Mouse (Mus musculus): Measurements from ENCODE around the gene Ccdc91. TPM values are rescaled to one million over a fixed set of nuclear protein-coding genes. Genes with fewer than 3 reads are reported as not detected.

The Ccdc91 gene
- polyA plus RNA-seq, 1 experiment, result 20.4 TPM

GRCm38 (mm10) chr6:147646401-147646968 lies 170.9 kb downstream of the Ccdc91 start:
- H3ac ChIP-seq (ENCODE audit: control insufficient read depth, insufficient read length, low read depth), result no peak overlapping the region
- H3K27me3 ChIP-seq (ENCODE audit: control insufficient read depth, insufficient read depth, insufficient read length), result no peaks in the 10 kb centered on the region
- no peaks in the 10 kb centered on the region for H3K79me3 ChIP-seq (ENCODE audit: low read depth)
- TF ChIP-seq MYOD1 (IDR thresholded peaks at IDR 0.05; ENCODE audit: control insufficient read depth, insufficient read length, low read depth) (no peak), FOSL1 (IDR thresholded peaks at IDR 0.05; ENCODE audit: insufficient read depth, low read length, poor library complexity, severe bottlenecking) (no peak), MAX (IDR thresholded peaks at IDR 0.05) (no peak), USF1 (IDR thresholded peaks at IDR 0.05; ENCODE audit: low read depth) (no peak), CEBPB (IDR thresholded peaks at IDR 0.05; ENCODE audit: low read depth) (no peak), MYOG (IDR thresholded peaks at IDR 0.05; ENCODE audit: control insufficient read depth, extremely low read depth, insufficient read length) (no peak), CTCF (IDR thresholded peaks at IDR 0.05; ENCODE audit: control insufficient read depth, insufficient read depth, insufficient read length) (no peak)
- no peaks in the 10 kb centered on the region for H3K36me3 ChIP-seq (ENCODE audit: control insufficient read depth, insufficient read depth)
- no peaks in the 10 kb centered on the region for H3K79me2 ChIP-seq (ENCODE audit: control insufficient read depth, insufficient read depth)
- no peak overlapping the region for H3K4me3 ChIP-seq (ENCODE audit: insufficient read depth, poor library complexity, severe bottlenecking)

GRCm38 (mm10) chr6:147658025-147658424 lies 182.4 kb downstream of the Ccdc91 start:
- no peaks in the 10 kb centered on the region for H3K27me3 ChIP-seq (ENCODE audit: control insufficient read depth, insufficient read depth, insufficient read length)
- H3K79me3 ChIP-seq (ENCODE audit: low read depth), result no peaks in the 10 kb centered on the region
- H3ac ChIP-seq (ENCODE audit: control insufficient read depth, insufficient read length, low read depth), result no peak overlapping the region
- H3K79me2 ChIP-seq (ENCODE audit: control insufficient read depth, insufficient read depth), result no peaks in the 10 kb centered on the region
- no peak overlapping the region for H3K4me3 ChIP-seq (ENCODE audit: insufficient read depth, poor library complexity, severe bottlenecking)
- TF ChIP-seq MYOD1 (IDR thresholded peaks at IDR 0.05; ENCODE audit: control insufficient read depth, insufficient read length, low read depth), result no peak
- TF ChIP-seq MAX (IDR thresholded peaks at IDR 0.05), result no peak
- no peak for TF ChIP-seq CTCF (IDR thresholded peaks at IDR 0.05; ENCODE audit: control insufficient read depth, insufficient read depth, insufficient read length)
- no peak for TF ChIP-seq FOSL1 (IDR thresholded peaks at IDR 0.05; ENCODE audit: insufficient read depth, low read length, poor library complexity, severe bottlenecking)
- TF ChIP-seq MYOG (IDR thresholded peaks at IDR 0.05; ENCODE audit: control insufficient read depth, extremely low read depth, insufficient read length), result no peak
- TF ChIP-seq USF1 (IDR thresholded peaks at IDR 0.05; ENCODE audit: low read depth), result no peak
- TF ChIP-seq CEBPB (IDR thresholded peaks at IDR 0.05; ENCODE audit: low read depth), result no peak
- H3K36me3 ChIP-seq (ENCODE audit: control insufficient read depth, insufficient read depth), result no peaks in the 10 kb centered on the region

- no peaks in the 10 kb centered on the region for H3K79me2 ChIP-seq (ENCODE audit: control insufficient read depth, insufficient read depth)
- H3K27me3 ChIP-seq (ENCODE audit: control insufficient read depth, insufficient read depth, insufficient read length), result no peaks in the 10 kb centered on the region
- H3K79me3 ChIP-seq (ENCODE audit: low read depth), result no peaks in the 10 kb centered on the region
- no peak for TF ChIP-seq CTCF (IDR thresholded peaks at IDR 0.05; ENCODE audit: control insufficient read depth, insufficient read depth, insufficient read length)
- no peak for TF ChIP-seq MYOD1 (IDR thresholded peaks at IDR 0.05; ENCODE audit: control insufficient read depth, insufficient read length, low read depth)
- no peak for TF ChIP-seq CEBPB (IDR thresholded peaks at IDR 0.05; ENCODE audit: low read depth)
- no peak for TF ChIP-seq FOSL1 (IDR thresholded peaks at IDR 0.05; ENCODE audit: insufficient read depth, low read length, poor library complexity, severe bottlenecking)
- no peak for TF ChIP-seq MYOG (IDR thresholded peaks at IDR 0.05; ENCODE audit: control insufficient read depth, extremely low read depth, insufficient read length)
- no peak for TF ChIP-seq USF1 (IDR thresholded peaks at IDR 0.05; ENCODE audit: low read depth)
- TF ChIP-seq MAX (IDR thresholded peaks at IDR 0.05), result no peak
- H3K36me3 ChIP-seq (ENCODE audit: control insufficient read depth, insufficient read depth), result no peaks in the 10 kb centered on the region
- H3K4me3 ChIP-seq (ENCODE audit: insufficient read depth, poor library complexity, severe bottlenecking), result no peak overlapping the region
- no peak overlapping the region for H3ac ChIP-seq (ENCODE audit: control insufficient read depth, insufficient read length, low read depth)
Measured at GRCm38 (mm10) chr6:147660718-147661117, 185.1 kb downstream of the Ccdc91 start.

GRCm38 (mm10) chr6:147661841-147662240 lies 186.2 kb downstream of the Ccdc91 start:
- H3K36me3 ChIP-seq (ENCODE audit: control insufficient read depth, insufficient read depth), result no peaks in the 10 kb centered on the region
- no peaks in the 10 kb centered on the region for H3K27me3 ChIP-seq (ENCODE audit: control insufficient read depth, insufficient read depth, insufficient read length)
- TF ChIP-seq MAX (IDR thresholded peaks at IDR 0.05) (no peak), FOSL1 (IDR thresholded peaks at IDR 0.05; ENCODE audit: insufficient read depth, low read length, poor library complexity, severe bottlenecking) (no peak), USF1 (IDR thresholded peaks at IDR 0.05; ENCODE audit: low read depth) (no peak), MYOD1 (IDR thresholded peaks at IDR 0.05; ENCODE audit: control insufficient read depth, insufficient read length, low read depth) (no peak), CTCF (IDR thresholded peaks at IDR 0.05; ENCODE audit: control insufficient read depth, insufficient read depth, insufficient read length) (no peak), CEBPB (IDR thresholded peaks at IDR 0.05; ENCODE audit: low read depth) (no peak), MYOG (IDR thresholded peaks at IDR 0.05; ENCODE audit: control insufficient read depth, extremely low read depth, insufficient read length) (no peak)
- H3K4me3 ChIP-seq (ENCODE audit: insufficient read depth, poor library complexity, severe bottlenecking), result no peak overlapping the region
- H3ac ChIP-seq (ENCODE audit: control insufficient read depth, insufficient read length, low read depth), result no peak overlapping the region
- H3K79me2 ChIP-seq (ENCODE audit: control insufficient read depth, insufficient read depth), result no peaks in the 10 kb centered on the region
- H3K79me3 ChIP-seq (ENCODE audit: low read depth), result no peaks in the 10 kb centered on the region

GRCm38 (mm10) chr6:147662610-147663009 lies 187.0 kb downstream of the Ccdc91 start:
- Histone ChIP-seq H3K36me3 (ENCODE audit: control insufficient read depth, insufficient read depth) (no peaks in the 10 kb centered on the region), H3K4me3 (ENCODE audit: insufficient read depth, poor library complexity, severe bottlenecking) (no peak overlapping the region), H3K79me2 (ENCODE audit: control insufficient read depth, insufficient read depth) (no peaks in the 10 kb centered on the region), H3K27me3 (ENCODE audit: control insufficient read depth, insufficient read depth, insufficient read length) (no peaks in the 10 kb centered on the region), H3ac (ENCODE audit: control insufficient read depth, insufficient read length, low read depth) (no peak overlapping the region), H3K79me3 (ENCODE audit: low read depth) (no peaks in the 10 kb centered on the region)
- TF ChIP-seq MYOG (IDR thresholded peaks at IDR 0.05; ENCODE audit: control insufficient read depth, extremely low read depth, insufficient read length) (no peak), MAX (IDR thresholded peaks at IDR 0.05) (no peak), CTCF (IDR thresholded peaks at IDR 0.05; ENCODE audit: control insufficient read depth, insufficient read depth, insufficient read length) (no peak), USF1 (IDR thresholded peaks at IDR 0.05; ENCODE audit: low read depth) (no peak), FOSL1 (IDR thresholded peaks at IDR 0.05; ENCODE audit: insufficient read depth, low read length, poor library complexity, severe bottlenecking) (no peak), CEBPB (IDR thresholded peaks at IDR 0.05; ENCODE audit: low read depth) (no peak), MYOD1 (IDR thresholded peaks at IDR 0.05; ENCODE audit: control insufficient read depth, insufficient read length, low read depth) (no peak)
